Mouse (Mus musculus) urinary bladder, postnatal 36 days (tissue): ENCODE measurements around the gene A930018P22Rik.

Source experiments
- DNase-seq, 2 experiments: peaks; one replicate each; pipeline ENCODE4 v3.0.0; 2022; ENCODE audit warnings: low spot score in 2 of 2, mixed read lengths in 1 of 2

The A930018P22Rik gene

DNA sequence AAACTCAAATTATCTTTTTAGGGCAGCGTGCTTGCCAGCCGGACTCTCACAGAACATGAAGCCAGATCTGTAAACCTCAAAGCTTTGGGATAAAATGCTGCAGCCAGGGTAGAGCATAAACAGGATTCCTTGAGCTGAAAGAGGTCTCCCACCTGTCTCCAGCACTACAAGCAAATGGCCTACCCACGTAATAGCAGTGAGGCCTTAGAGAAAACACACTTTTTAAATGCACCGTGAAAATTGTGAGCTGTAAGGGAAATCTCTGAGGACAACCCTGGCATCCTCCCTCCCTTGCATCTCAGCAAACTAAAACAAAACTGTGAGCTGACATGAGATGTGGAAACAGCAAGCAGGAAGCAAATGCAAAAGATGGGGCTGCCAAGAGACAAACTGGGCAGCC is 35.3 kb downstream of the A930018P22Rik start:
- no peak for DNase-seq

GRCm38 (mm10) chr2:104163418-104163817 is 40.8 kb downstream of the A930018P22Rik start:
- DNase-seq: no peak

- no peak for DNase-seq
These were observed 41.5 kb downstream of the A930018P22Rik start for GRCm38 (mm10) chr2:104163978-104164487.

DNA sequence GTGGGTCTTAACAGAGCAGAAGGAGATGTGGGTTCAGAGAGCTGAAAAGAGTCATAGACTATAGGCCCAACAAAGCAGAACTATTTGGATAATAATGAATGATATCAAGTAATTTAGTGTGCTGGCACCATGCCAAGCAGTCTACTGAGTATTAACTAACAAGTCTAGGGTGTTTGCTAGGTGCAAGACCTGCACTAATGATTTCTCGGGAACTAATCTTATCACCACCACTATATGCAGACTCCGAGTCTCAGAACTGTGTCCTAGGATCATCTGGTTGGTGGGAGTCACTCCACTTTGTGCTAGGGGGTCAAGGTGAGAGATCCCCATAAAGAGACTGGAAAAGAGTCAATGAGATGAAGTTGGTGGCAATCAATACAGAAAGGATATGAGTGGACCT is 43.1 kb downstream of the A930018P22Rik start:
- DNase-seq: no peak

- DNase-seq: no peak
These were observed 45.2 kb downstream of the A930018P22Rik start for GRCm38 (mm10) chr2:104167765-104168164.

DNA sequence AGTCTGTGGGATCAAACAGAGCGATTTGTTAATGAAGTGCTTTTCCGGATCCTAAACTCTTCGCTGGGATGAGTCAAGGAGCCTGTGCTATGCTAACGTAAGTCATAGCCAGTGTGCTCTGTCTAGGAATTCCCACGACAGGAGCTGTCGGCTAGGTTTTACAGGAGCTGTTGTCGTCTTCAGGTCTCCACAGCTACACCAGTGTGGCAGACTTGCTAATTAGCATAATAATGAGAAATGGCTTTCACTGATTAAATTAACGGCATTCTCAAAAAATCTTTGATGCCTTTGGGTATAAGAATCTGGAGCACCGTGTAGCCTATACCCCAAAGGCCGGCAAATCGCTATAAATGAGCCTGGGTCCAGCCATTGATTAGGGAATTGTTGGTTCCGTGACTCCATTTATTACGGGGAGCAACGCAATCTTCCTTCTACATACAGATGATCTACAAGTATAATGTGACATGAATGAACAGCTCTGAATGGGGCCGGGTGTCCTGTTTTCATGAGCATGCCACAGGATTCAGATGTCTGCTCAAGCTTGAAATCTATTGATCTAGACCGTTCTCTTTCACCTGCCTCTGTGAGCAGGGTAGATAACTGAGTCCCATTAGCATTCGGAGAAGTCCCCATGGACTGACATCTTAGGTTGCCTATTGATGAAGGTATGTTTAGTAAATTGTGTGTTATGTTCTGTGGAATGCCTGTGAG is 45.8 kb downstream of the A930018P22Rik start:
- DNase-seq: no peak

- DNase-seq: no peak
These were observed 50.3 kb downstream of the A930018P22Rik start for GRCm38 (mm10) chr2:104172695-104173348.

- no peak for DNase-seq
These were observed 50.9 kb downstream of the A930018P22Rik start for GRCm38 (mm10) chr2:104173431-104173830.
